Mouse (Mus musculus) limb, embryonic 14.5 days (tissue): Measurements from ENCODE around the gene Robo1. TPM values are rescaled to one million over a fixed set of nuclear protein-coding genes. Genes with fewer than 3 reads are reported as not detected.
A peak's percentile ranks its signal among the peaks of the same experiment; 100 is the strongest.

Source experiments
- ATAC-seq: fragments of 200-750 bp; cut with Nextera tagmentation; 2 replicates; pipeline ENCODE4 v1.8.0; 2017; ENCODE audit warnings: low read depth, moderate number of reproducible peaks, moderate TSS enrichment; ENCODE audit not compliant: low FRiP score
- DNase-seq: peaks from one replicate; pipeline ENCODE4 v3.0.0-alpha.2; 2015; ENCODE audit warnings: low spot score
- H3K27ac ChIP-seq: fragments of 300-500 bp; sonication (generic); replicated peaks from 2 replicates; pipeline ENCODE4 v1.5.1; 2014; ENCODE audit warnings: low read depth, mild to moderate bottlenecking, low read length, moderate library complexity, mixed read lengths
- H3K27me3 ChIP-seq: fragments of 300-500 bp; sonication (generic); 2 replicates; pipeline ENCODE4 v1.6.1; 2014; ENCODE audit warnings: low read length, mixed read lengths; ENCODE audit not compliant: control insufficient read depth, insufficient read depth
- H3K36me3 ChIP-seq: fragments of 300-500 bp; sonication (generic); 2 replicates; pipeline ENCODE4 v1.6.1; 2014; ENCODE audit warnings: mild to moderate bottlenecking, low read length, moderate library complexity, mixed read lengths; ENCODE audit not compliant: control insufficient read depth, insufficient read depth
- H3K4me1 ChIP-seq: fragments of 300-500 bp; sonication (generic); 2 replicates; pipeline ENCODE4 v1.6.1; 2014; ENCODE audit warnings: antibody characterized with exemption, low read length, mixed read lengths; ENCODE audit not compliant: control insufficient read depth, insufficient read depth
- H3K4me2 ChIP-seq: fragments of 300-500 bp; sonication (generic); replicated peaks from 2 replicates; pipeline ENCODE4 v1.6.1; 2014; ENCODE audit warnings: low read depth, mild to moderate bottlenecking, low read length, moderate library complexity; ENCODE audit not compliant: severe bottlenecking
- H3K4me3 ChIP-seq: fragments of 300-500 bp; sonication (generic); replicated peaks from 2 replicates; pipeline ENCODE4 v1.5.1; 2014; ENCODE audit warnings: low read length
- H3K9ac ChIP-seq: fragments of 300-500 bp; sonication (generic); 2 replicates; pipeline ENCODE4 v1.6.1; 2014; ENCODE audit warnings: mild to moderate bottlenecking, low read depth, low read length, moderate library complexity; ENCODE audit not compliant: severe bottlenecking
- H3K9me3 ChIP-seq: fragments of 300-500 bp; sonication (generic); 2 replicates; pipeline ENCODE4 v1.6.1; 2016; ENCODE audit warnings: low read length; ENCODE audit not compliant: control insufficient read depth
- POLR2A ChIP-seq: fragments of 200-500 bp; IDR thresholded peaks from 2 replicates; pipeline ENCODE4 v1.8.0; 2012; ENCODE audit warnings: inconsistent platforms, mild to moderate bottlenecking, moderate library complexity, borderline replicate concordance; ENCODE audit not compliant: insufficient read depth, insufficient read length; ENCODE audit errors: extremely low read depth
- WGBS: fragments of 180-500 bp; shearing (Covaris S2); extraction: QIAGEN DNeasy Blood & Tissue Kit; methylation state at CpG from one replicate; pipeline ENCODE4 v1.1.7; 2014; 5-methylcytosine and 5-hydroxymethylcytosine counted together
- polyA plus RNA-seq, 2 experiments: library from polyadenylated mRNA; depleted of rRNA in 1 of 2; stranded (reverse) in 1 of 2; unstranded in 1 of 2; fragments of >200 nt; fragmentation: Nextera tagmentation in 1 of 2; extraction: Ambion mirVana in 1 of 2; gene quantifications; 2 replicates each; pipeline versions ENCODE4 v1.2.1 to v1.2.3; 2012 to 2014

Robo1 gene
- polyA plus RNA-seq, 2 experiments, result 41.2 to 44.9 TPM

GRCm38 (mm10) chr16:72721713-72722481 is 413.8 kb downstream of the Robo1 start:
- 48% methylated on average over 14 of the region's 14 CpGs for WGBS
- no peaks in the 10 kb centered on the region for H3K27me3 ChIP-seq
- H3K27ac ChIP-seq, result no peak overlapping the region
- DNase-seq, result peak; percentile 8
- TF ChIP-seq POLR2A, result no peak
- H3K4me3 ChIP-seq, result no peak overlapping the region
- H3K4me1 ChIP-seq, result peaks cover 7% of the 10 kb centered on the region; the same call in 1 of the 2 replicates
- no peaks in the 10 kb centered on the region for H3K36me3 ChIP-seq
- H3K9me3 ChIP-seq, result no peaks in the 10 kb centered on the region
- H3K9ac ChIP-seq, result no peak overlapping the region
- no peak overlapping the region for H3K4me2 ChIP-seq
- no peak for ATAC-seq

DNA sequence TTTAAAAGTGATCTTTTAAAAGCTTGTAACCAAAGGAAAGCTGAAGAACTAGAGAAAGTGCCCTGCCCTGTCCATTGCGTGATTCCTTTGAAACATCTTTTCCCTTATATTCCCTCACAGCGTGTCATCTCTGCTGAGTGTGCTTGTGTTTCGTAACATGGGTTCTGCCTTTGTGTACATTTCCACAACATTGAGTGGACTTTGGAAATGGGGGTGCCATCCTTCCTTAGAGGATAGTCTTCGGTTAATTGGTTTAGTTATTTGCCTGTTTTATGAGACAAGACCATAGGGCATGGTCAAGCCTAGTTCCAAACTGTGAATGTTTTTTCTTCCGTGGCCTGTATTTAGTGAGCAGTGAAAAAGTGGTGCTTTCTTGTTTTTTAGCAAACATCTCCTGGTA is 426.1 kb downstream of the Robo1 start:
- 85% methylated on average over 5 of the region's 5 CpGs for WGBS

GRCm38 (mm10) chr16:72735175-72735574 is 427.1 kb downstream of the Robo1 start:
- no peak overlapping the region for H3K4me3 ChIP-seq
- H3K9ac ChIP-seq, result no peak overlapping the region
- DNase-seq (no peak), ATAC-seq (no peak)
- H3K4me2 ChIP-seq, result no peak overlapping the region
- no peaks in the 10 kb centered on the region for H3K36me3 ChIP-seq
- no peaks in the 10 kb centered on the region for H3K9me3 ChIP-seq
- H3K27me3 ChIP-seq, result no peaks in the 10 kb centered on the region
- TF ChIP-seq POLR2A, result no peak
- WGBS, result 51% methylated on average over 11 of the region's 11 CpGs
- H3K27ac ChIP-seq, result no peak overlapping the region
- peaks cover 9% of the 10 kb centered on the region for H3K4me1 ChIP-seq

More for the DNA sequence above, 426.1 kb downstream of the Robo1 start:
- Histone ChIP-seq H3K4me1 (peaks cover 6% of the 10 kb centered on the region), H3K36me3 (no peaks in the 10 kb centered on the region), H3K4me2 (no peak overlapping the region), H3K4me3 (no peak overlapping the region), H3K27ac (no peak overlapping the region), H3K9ac (no peak overlapping the region), H3K9me3 (no peaks in the 10 kb centered on the region), H3K27me3 (no peaks in the 10 kb centered on the region)
- DNase-seq (no peak), ATAC-seq (no peak)
- TF ChIP-seq POLR2A, result no peak

DNA sequence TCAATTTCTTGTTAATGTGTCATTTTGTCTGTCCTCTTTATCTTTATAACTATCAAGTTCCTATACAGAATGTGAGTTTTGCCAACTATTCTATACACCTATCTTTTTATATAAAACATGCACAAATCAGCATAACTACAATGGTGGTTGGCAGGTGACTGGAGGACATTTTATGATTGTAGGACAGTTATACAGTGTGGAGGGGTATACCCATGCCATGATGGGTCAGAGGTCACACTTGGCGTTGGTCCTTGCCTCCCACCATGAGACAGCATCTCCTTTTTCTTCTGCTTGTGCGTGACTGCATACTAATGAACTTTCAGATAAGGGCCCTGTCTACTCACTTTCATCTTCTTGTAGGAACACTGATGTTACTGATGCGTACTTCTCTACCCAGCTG is 427.5 kb downstream of the Robo1 start:
- H3K4me3 ChIP-seq, result no peak overlapping the region
- no peak for TF ChIP-seq POLR2A
- no peaks in the 10 kb centered on the region for H3K9me3 ChIP-seq
- no peak overlapping the region for H3K9ac ChIP-seq
- 89% methylated on average over 3 of the region's 3 CpGs for WGBS
- no peak overlapping the region for H3K27ac ChIP-seq
- DNase-seq, result no peak
- ATAC-seq, result no peak
- H3K4me1 ChIP-seq, result peaks cover 10% of the 10 kb centered on the region
- no peak overlapping the region for H3K4me2 ChIP-seq
- H3K27me3 ChIP-seq, result no peaks in the 10 kb centered on the region
- no peaks in the 10 kb centered on the region for H3K36me3 ChIP-seq

DNA sequence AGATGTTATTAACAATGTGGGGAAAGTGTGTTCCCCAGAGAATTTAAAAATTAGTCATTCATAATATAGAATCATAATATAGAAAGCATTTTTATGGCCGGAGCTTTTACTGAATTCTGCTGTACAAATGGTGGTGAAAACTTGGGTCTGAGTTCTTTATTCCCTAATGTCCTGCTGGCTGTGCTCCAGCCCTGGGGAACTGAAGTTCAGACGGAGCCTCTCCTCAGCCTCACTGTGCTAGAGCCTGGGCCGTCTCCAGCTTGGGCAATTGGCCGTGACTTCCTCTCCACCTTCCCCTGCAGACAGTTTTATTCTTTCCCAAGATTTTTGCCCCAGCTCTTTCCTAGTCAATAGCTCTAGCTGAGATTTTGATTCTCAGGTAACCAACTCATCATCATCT is 429.0 kb downstream of the Robo1 start:
- no peak overlapping the region for H3K27ac ChIP-seq
- H3K36me3 ChIP-seq, result peaks cover 3% of the 10 kb centered on the region
- TF ChIP-seq POLR2A, result no peak
- H3K4me2 ChIP-seq, result no peak overlapping the region
- no peaks in the 10 kb centered on the region for H3K9me3 ChIP-seq
- H3K4me1 ChIP-seq, result peaks cover 10% of the 10 kb centered on the region
- H3K9ac ChIP-seq, result no peak overlapping the region
- no peak overlapping the region for H3K4me3 ChIP-seq
- ATAC-seq, result no peak
- peak; percentile 59 for DNase-seq
- no peaks in the 10 kb centered on the region for H3K27me3 ChIP-seq
- 26% methylated on average over 4 of the region's 4 CpGs for WGBS
